Mouse (Mus musculus) lung, embryonic 16.5 days (tissue): ENCODE data around the gene Grm3. TPM values are rescaled to one million over a fixed set of nuclear protein-coding genes. Genes with fewer than 3 reads are reported as not detected.

Experiments
- ATAC-seq: fragments of 200-750 bp; cut with Nextera tagmentation; 2 replicates; pipeline ENCODE4 v1.8.0; 2017; ENCODE audit warnings: low read depth, mild to moderate bottlenecking, moderate library complexity
- H3K27ac ChIP-seq: fragments of 300-500 bp; sonication (generic); 2 replicates; pipeline ENCODE4 v1.5.1; 2014; ENCODE audit warnings: mild to moderate bottlenecking, control low read depth, low read length
- H3K27me3 ChIP-seq: fragments of 300-500 bp; sonication (generic); 2 replicates; pipeline ENCODE4 v1.6.1; 2014; ENCODE audit warnings: low read depth, low read length, mixed read lengths; ENCODE audit not compliant: control insufficient read depth, insufficient read depth
- H3K36me3 ChIP-seq: fragments of 300-500 bp; sonication (generic); 2 replicates; pipeline ENCODE4 v1.6.1; 2014; ENCODE audit warnings: low read length; ENCODE audit not compliant: control insufficient read depth, insufficient read depth
- H3K4me1 ChIP-seq: fragments of 300-500 bp; sonication (generic); replicated peaks from 2 replicates; pipeline ENCODE4 v1.6.1; 2014; ENCODE audit warnings: low read length, mixed read lengths; ENCODE audit not compliant: control insufficient read depth, insufficient read depth
- H3K4me2 ChIP-seq: fragments of 300-500 bp; sonication (generic); 2 replicates; pipeline ENCODE4 v1.6.1; 2014; ENCODE audit warnings: low read depth, low read length, control low read depth
- H3K4me3 ChIP-seq: fragments of 300-500 bp; sonication (generic); 2 replicates; pipeline ENCODE4 v1.5.1; 2014; ENCODE audit warnings: mild to moderate bottlenecking, low read length, control low read depth
- H3K9ac ChIP-seq: fragments of 300-500 bp; sonication (generic); 2 replicates; pipeline ENCODE4 v1.6.1; 2014; ENCODE audit warnings: low read length, control low read depth
- H3K9me3 ChIP-seq: fragments of 300-500 bp; sonication (generic); 2 replicates; pipeline ENCODE4 v1.6.1; 2016; ENCODE audit warnings: low read length; ENCODE audit not compliant: control insufficient read depth
- WGBS: fragments of 180-500 bp; shearing (Covaris S2); extraction: QIAGEN DNeasy Blood & Tissue Kit; methylation state at CpG from one replicate; pipeline ENCODE4 v1.1.7; 2014; 5-methylcytosine and 5-hydroxymethylcytosine counted together
- polyA plus RNA-seq: library from polyadenylated mRNA; unstranded; fragments of >200 nt; fragmentation: Nextera tagmentation; extraction: Ambion mirVana; gene quantifications from 2 replicates; pipeline ENCODE4 v1.2.1, GENCODE M21; 2015

The Grm3 gene
- polyA plus RNA-seq, 1 experiment from 2014 or later = 0.15 TPM

GRCm38 (mm10) chr5:9638612-9639011 is 86.4 kb downstream of the Grm3 start:
- H3K9ac ChIP-seq = no peak overlapping the region
- H3K4me1 ChIP-seq = no peaks in the 10 kb centered on the region
- H3K27ac ChIP-seq = no peak overlapping the region
- no peaks in the 10 kb centered on the region for H3K36me3 ChIP-seq
- H3K27me3 ChIP-seq = no peaks in the 10 kb centered on the region
- WGBS = 89% methylated on average over 2 of the region's 2 CpGs
- H3K9me3 ChIP-seq = no peaks in the 10 kb centered on the region
- no peak overlapping the region for H3K4me3 ChIP-seq
- H3K4me2 ChIP-seq = no peak overlapping the region
- ATAC-seq = no peak

GRCm38 (mm10) chr5:9627220-9627619 is 97.8 kb downstream of the Grm3 start:
- WGBS = 37% methylated on average over 2 of the region's 2 CpGs
- no peak overlapping the region for H3K27ac ChIP-seq
- no peaks in the 10 kb centered on the region for H3K4me1 ChIP-seq
- no peaks in the 10 kb centered on the region for H3K9me3 ChIP-seq
- no peaks in the 10 kb centered on the region for H3K27me3 ChIP-seq
- H3K4me2 ChIP-seq = no peak overlapping the region
- H3K9ac ChIP-seq = no peak overlapping the region
- H3K4me3 ChIP-seq = no peak overlapping the region
- H3K36me3 ChIP-seq = no peaks in the 10 kb centered on the region
- peak; percentile 77 for ATAC-seq

- H3K4me2 ChIP-seq = no peak overlapping the region
- 71% methylated on average over 4 of the region's 4 CpGs for WGBS
- no peak for ATAC-seq
- H3K36me3 ChIP-seq = no peaks in the 10 kb centered on the region
- H3K27me3 ChIP-seq = no peaks in the 10 kb centered on the region
- no peak overlapping the region for H3K27ac ChIP-seq
- H3K9ac ChIP-seq = no peak overlapping the region
- H3K9me3 ChIP-seq = no peaks in the 10 kb centered on the region
- no peak overlapping the region for H3K4me3 ChIP-seq
- no peaks in the 10 kb centered on the region for H3K4me1 ChIP-seq
Measured at GRCm38 (mm10) chr5:9624396-9624795, 100.6 kb downstream of the Grm3 start.

- Histone ChIP-seq H3K36me3 (no peaks in the 10 kb centered on the region), H3K4me3 (no peak overlapping the region), H3K9me3 (no peaks in the 10 kb centered on the region), H3K4me2 (no peak overlapping the region), H3K27me3 (no peaks in the 10 kb centered on the region), H3K4me1 (no peaks in the 10 kb centered on the region), H3K27ac (no peak overlapping the region), H3K9ac (no peak overlapping the region)
- 19% methylated on average over 4 of the region's 4 CpGs for WGBS
- ATAC-seq = no peak
Measured at GRCm38 (mm10) chr5:9623095-9623459, 101.9 kb downstream of the Grm3 start.

- no peak overlapping the region for H3K27ac ChIP-seq
- no peak overlapping the region for H3K9ac ChIP-seq
- no peak overlapping the region for H3K4me2 ChIP-seq
- 65% methylated on average over 4 of the region's 4 CpGs for WGBS
- no peaks in the 10 kb centered on the region for H3K27me3 ChIP-seq
- H3K9me3 ChIP-seq = no peaks in the 10 kb centered on the region
- no peak overlapping the region for H3K4me3 ChIP-seq
- H3K4me1 ChIP-seq = no peaks in the 10 kb centered on the region
- no peak for ATAC-seq
- H3K36me3 ChIP-seq = no peaks in the 10 kb centered on the region
Measured at GRCm38 (mm10) chr5:9622264-9623094, 102.5 kb downstream of the Grm3 start.

GRCm38 (mm10) chr5:9621417-9622067 is 103.4 kb downstream of the Grm3 start:
- Histone ChIP-seq H3K27ac (no peak overlapping the region), H3K9me3 (no peaks in the 10 kb centered on the region), H3K4me2 (no peak overlapping the region), H3K36me3 (no peaks in the 10 kb centered on the region), H3K9ac (no peak overlapping the region), H3K4me1 (no peaks in the 10 kb centered on the region), H3K4me3 (no peak overlapping the region), H3K27me3 (no peaks in the 10 kb centered on the region)
- WGBS = 80% methylated on average over 3 of the region's 3 CpGs
- no peak for ATAC-seq

- no peaks in the 10 kb centered on the region for H3K9me3 ChIP-seq
- no peaks in the 10 kb centered on the region for H3K36me3 ChIP-seq
- no peak for ATAC-seq
- no peak overlapping the region for H3K4me2 ChIP-seq
- no peak overlapping the region for H3K27ac ChIP-seq
- no peaks in the 10 kb centered on the region for H3K4me1 ChIP-seq
- WGBS = 71% methylated on average over 2 of the region's 2 CpGs
- H3K4me3 ChIP-seq = no peak overlapping the region
- no peaks in the 10 kb centered on the region for H3K27me3 ChIP-seq
- H3K9ac ChIP-seq = no peak overlapping the region
Measured at GRCm38 (mm10) chr5:9579021-9579420, 145.9 kb downstream of the Grm3 start.

GRCm38 (mm10) chr5:9578571-9578970 is 146.4 kb downstream of the Grm3 start:
- no peaks in the 10 kb centered on the region for H3K27me3 ChIP-seq
- 78% methylated on average over 2 of the region's 2 CpGs for WGBS
- H3K4me3 ChIP-seq = no peak overlapping the region
- no peaks in the 10 kb centered on the region for H3K36me3 ChIP-seq
- H3K4me2 ChIP-seq = no peak overlapping the region
- H3K27ac ChIP-seq = no peak overlapping the region
- ATAC-seq = no peak
- no peaks in the 10 kb centered on the region for H3K9me3 ChIP-seq
- H3K9ac ChIP-seq = no peak overlapping the region
- H3K4me1 ChIP-seq = no peaks in the 10 kb centered on the region

GRCm38 (mm10) chr5:9570946-9571345 is 154.0 kb downstream of the Grm3 start:
- no peak overlapping the region for H3K4me3 ChIP-seq
- no peaks in the 10 kb centered on the region for H3K4me1 ChIP-seq
- no peak for ATAC-seq
- no peaks in the 10 kb centered on the region for H3K27me3 ChIP-seq
- H3K27ac ChIP-seq = no peak overlapping the region
- no peak overlapping the region for H3K4me2 ChIP-seq
- no peaks in the 10 kb centered on the region for H3K9me3 ChIP-seq
- WGBS = 82% methylated on average over 6 of the region's 6 CpGs
- no peaks in the 10 kb centered on the region for H3K36me3 ChIP-seq
- no peak overlapping the region for H3K9ac ChIP-seq
